Mouse (Mus musculus): ENCODE measurements around the gene Olfr1212.

Olfr1212 gene

DNA sequence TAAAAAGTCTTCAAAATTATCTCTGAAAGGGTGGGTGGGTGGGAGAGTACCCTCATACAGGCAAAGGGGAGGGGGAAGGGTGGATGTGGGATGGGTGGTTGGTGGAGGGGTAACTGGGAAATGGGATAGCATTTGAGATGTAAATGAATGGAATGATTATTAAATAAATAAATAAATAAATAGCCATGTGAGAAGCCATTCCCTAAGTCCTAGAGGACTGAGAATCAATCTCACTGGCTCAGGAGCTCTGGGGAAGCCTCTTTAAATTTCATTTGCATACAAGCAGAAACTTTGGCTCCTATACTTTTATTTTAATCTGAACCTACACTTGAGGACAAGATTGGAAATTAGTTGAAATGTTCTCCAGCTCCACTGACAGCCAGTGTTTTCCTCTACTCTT lies at the start of gene Olfr1212:
Gene Olfr1212 (plus strand): TSS at position 301 of the 400 bp plus-strand sequence.
- no peak for DNase-seq (ENCODE audit: low read depth)

DNA sequence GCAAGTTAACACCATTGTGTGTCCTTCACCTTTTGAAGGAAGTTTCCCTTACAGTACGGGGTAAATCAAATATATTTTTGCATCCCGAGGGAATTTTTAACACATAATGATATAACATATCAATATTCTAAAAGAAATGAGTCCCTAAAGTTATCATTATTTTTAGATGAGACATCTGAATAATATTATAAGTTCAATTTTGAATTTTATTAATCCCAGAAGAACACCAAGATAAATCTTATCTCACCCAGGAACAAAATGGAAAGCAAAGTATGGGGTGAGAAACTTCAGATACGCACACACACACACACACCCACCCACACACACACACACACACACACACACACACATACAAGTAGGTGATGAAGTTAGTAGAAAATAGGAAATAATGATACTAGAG lies 38.7 kb upstream of the Olfr1212 start, which contains the start of gene Olfr1209:
Gene Olfr1209 (minus strand): TSS at position 101 of the 400 bp plus-strand sequence.
- DNase-seq (ENCODE audit: low read depth): no peak

DNA sequence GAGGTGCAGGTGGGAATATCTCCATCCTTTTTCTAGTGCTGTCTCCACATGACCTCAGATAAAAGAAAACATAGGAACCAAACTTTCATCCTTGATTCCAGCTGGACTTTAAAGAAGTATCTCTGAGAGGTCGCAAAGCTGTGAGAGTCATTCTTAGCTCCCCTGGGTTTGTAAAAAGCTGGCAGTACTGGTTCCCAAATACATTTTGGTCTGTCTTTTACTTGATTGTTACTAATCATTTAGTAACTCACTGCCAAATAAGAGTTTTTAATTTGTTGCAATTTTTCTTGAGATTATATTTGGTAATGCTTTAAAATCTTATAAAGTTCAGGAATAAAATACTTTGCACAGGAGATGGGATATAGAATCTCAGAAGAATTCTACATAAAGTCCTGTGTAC lies 15.8 kb upstream of the Olfr1212 start, which contains the start of gene Olfr1211:
Gene Olfr1211 (minus strand): TSS at position 101 of the 400 bp plus-strand sequence.
- no peak for DNase-seq (ENCODE audit: low read depth)

DNA sequence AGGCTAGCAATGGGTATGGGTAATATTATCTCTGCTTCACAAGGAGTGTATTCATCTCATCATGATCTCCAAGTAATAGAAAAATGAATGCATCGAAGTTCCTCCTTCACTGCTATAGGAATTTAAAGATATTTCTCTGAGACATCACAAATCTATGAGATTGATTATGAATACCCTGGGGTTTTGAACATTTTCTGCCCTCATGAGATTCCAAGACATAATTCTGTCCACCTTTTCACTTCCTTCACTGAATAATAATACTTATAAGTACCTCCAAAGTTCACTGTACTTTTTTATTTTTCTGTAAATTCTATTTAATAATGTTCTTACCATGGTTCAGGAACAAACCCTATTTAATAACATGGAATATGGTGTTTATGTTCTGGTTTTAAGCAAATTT lies 26.4 kb downstream of the Olfr1212 start, which contains the start of gene Gm13762:
Gene Gm13762 (minus strand): TSS at position 101 of the 400 bp plus-strand sequence.
- no peak for DNase-seq (ENCODE audit: low read depth)

DNA sequence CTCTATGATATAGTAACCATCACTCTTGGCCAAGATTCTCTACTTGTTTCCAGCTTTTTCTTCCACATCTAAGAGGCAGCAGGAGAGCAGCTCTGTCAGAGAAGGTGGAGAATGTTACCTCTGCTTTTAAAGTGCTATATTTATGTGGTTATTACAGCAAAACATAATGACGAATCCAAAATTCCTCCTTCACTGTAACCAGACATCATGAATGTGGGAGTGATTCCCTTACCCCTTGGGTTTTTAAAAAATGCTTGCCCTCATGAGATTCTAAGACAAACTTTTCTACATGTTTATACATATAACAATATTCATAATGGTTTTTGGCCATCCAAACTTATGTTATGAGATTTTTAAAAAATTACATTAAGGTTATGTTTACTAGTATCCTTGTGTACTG lies 38.8 kb downstream of the Olfr1212 start, which contains the start of gene Olfr1214:
Gene Olfr1214 (minus strand): TSS at position 101 of the 400 bp plus-strand sequence.
- no peak for DNase-seq (ENCODE audit: low read depth)

DNA sequence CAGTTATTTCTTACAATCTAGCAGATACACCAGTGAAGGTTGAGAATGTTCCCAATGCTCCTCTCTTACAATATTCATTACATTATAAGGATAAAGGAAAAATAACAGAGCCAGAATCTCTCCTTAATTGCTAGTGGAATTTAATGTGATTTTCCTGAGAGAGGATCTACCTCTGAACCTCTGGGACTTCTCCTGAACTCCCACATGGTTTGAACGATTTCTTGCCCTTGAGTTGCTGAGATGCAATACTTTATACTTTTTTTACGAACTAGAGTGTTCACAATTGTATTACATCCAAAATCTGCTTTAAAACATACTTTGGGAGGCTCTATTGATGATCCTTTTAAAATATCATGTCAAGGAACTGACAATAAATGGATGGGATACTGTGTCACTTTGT lies 53.1 kb downstream of the Olfr1212 start, which contains the start of gene Olfr1215:
Gene Olfr1215 (minus strand): TSS at position 101 of the 400 bp plus-strand sequence.
- DNase-seq (ENCODE audit: low read depth): no peak

Measured in NIH3T3 (cell line).